8 mouse cellular contexts compared by ENCODE assay signal in the genomic region with DNA sequence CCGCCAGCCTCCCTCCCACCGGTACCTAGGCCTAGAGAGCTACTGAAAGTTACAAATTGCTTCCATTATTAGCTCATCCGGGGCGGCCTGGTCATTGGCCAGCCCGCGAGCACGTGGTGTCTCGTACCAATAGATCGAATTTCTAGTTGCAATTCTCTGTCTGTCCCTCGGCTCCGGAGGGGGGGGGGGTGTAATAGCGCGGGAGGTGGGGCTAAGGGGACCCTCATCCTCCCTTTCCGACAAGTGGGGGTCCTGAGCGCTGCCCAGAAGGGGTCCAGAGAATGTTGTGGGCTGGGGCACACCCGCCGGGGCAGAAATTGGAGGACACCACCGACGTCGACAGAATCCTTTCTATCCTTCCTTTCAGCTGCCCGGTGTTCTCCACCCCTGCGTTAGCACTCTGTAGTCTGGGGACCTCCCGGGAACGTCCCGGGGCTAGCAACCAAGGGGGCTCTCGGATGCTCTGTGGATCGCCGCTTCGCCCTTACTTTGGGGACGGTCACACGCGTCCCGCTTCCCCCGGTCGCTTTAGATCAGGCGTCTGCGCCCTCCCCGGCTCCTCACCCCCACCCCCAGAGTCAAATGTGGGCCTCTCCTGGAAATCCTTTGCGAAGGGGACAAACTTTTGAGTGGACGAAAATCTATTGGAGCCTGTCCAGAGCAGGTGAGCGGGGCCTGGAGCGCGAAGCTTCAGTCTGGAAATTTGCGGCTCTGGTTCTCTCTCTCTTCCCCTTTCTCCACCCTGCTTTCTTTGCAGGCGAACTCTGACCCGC.
A peak's percentile ranks its signal among the peaks of the same experiment; 100 is the strongest.
DNase-seq lines count a peak whose midpoint lies in the region; ATAC-seq and TF ChIP-seq lines count a peak whose summit lies in the region.

No protein-coding gene starts in this region.

- H3K27ac ChIP-seq in ES-Bruce4 (ENCODE audit: insufficient read depth, low read length), result no peak overlapping the region
- no peak overlapping the region for H3K27ac ChIP-seq in midbrain, embryonic 12.5 days (replicated peaks)

- no peaks in the 10 kb centered on the region for H3K9me3 ChIP-seq in ES-Bruce4 (replicated peaks; ENCODE audit: control insufficient read depth, insufficient read depth, low read length, poor library complexity, severe bottlenecking)
- H3K9me3 ChIP-seq in midbrain, embryonic 12.5 days, result no peaks in the 10 kb centered on the region

- H3K27me3 ChIP-seq in ES-Bruce4 (ENCODE audit: control insufficient read depth, insufficient read depth, low read length, poor library complexity, severe bottlenecking), result peaks cover 11% of the 10 kb centered on the region
- peaks cover 70% of the 10 kb centered on the region for H3K27me3 ChIP-seq in midbrain, embryonic 12.5 days

- TF ChIP-seq EP300 in ES-Bruce4 (IDR thresholded peaks at IDR 0.05; ENCODE audit: insufficient read depth, low read depth, low read length), result no peak

- H3K4me3 ChIP-seq in ES-Bruce4 (ENCODE audit: low read depth, low read length), result peak overlapping the region; percentile 50
- peak overlapping the region; percentile 49 for H3K4me3 ChIP-seq in midbrain, embryonic 12.5 days

- peak overlapping the region; percentile 79 for H3K4me2 ChIP-seq in midbrain, embryonic 12.5 days (replicated peaks)

- no peak for TF ChIP-seq CTCF in ES-Bruce4 (IDR thresholded peaks at IDR 0.05; ENCODE audit: low read depth, low read length)

- DNase-seq in adrenal gland, adult 8-10 months, result peak; percentile 32
- DNase-seq in gastrocnemius, adult 18-20 months (ENCODE audit: low spot score), result peak; percentile 81
- DNase-seq in kidney, adult 8-10 months, result peak; percentile 44 to 54
- DNase-seq in right cerebral cortex, adult 2 months (ENCODE audit: low spot score in 2 of 2), result no peak

- peak overlapping the region; percentile 51 for H3K9ac ChIP-seq in ES-Bruce4 (ENCODE audit: low read depth, poor library complexity, severe bottlenecking)
- peak overlapping the region; percentile 44; the same call in 1 of the 2 replicates for H3K9ac ChIP-seq in midbrain, embryonic 12.5 days (replicated peaks)

- TF ChIP-seq POLR2A in ES-Bruce4 (IDR thresholded peaks at IDR 0.05; ENCODE audit: insufficient read depth, low read length), result no peak

- 1% methylated on average over 46 of the region's 46 CpGs for WGBS in midbrain, embryonic 12.5 days

- H3K36me3 ChIP-seq in ES-Bruce4 (ENCODE audit: control insufficient read depth, insufficient read depth, low read length, poor library complexity, severe bottlenecking), result no peaks in the 10 kb centered on the region
- H3K36me3 ChIP-seq in midbrain, embryonic 12.5 days, result no peaks in the 10 kb centered on the region

- H3K4me1 ChIP-seq in ES-Bruce4 (ENCODE audit: control insufficient read depth, insufficient read depth, low read length), result no peaks in the 10 kb centered on the region
- peaks cover 31% of the 10 kb centered on the region for H3K4me1 ChIP-seq in midbrain, embryonic 12.5 days

- peak; percentile 62 for ATAC-seq in midbrain, embryonic 12.5 days (ENCODE audit: low FRiP score, low read depth)
- ATAC-seq in erythroblast, adult 5-6 weeks (replicated peaks; ENCODE audit: low FRiP score, poor library complexity, severe bottlenecking), result no peak
- no peak for ATAC-seq in cerebellum, adult (ENCODE audit: insufficient number of reproducible peaks, low FRiP score, low TSS enrichment)

Comparison
In these comparisons a context has a peak if more than half of its experiments do, and no peak if none do; other contexts are left out.
1. DNase-seq: peak in adrenal gland, adult 8-10 months (single experiment), gastrocnemius, adult 18-20 months (single experiment) and kidney, adult 8-10 months (2 of 2); none in right cerebral cortex, adult 2 months (0 of 2).